Mouse (Mus musculus): ENCODE results near the gene Mag.

DNA sequence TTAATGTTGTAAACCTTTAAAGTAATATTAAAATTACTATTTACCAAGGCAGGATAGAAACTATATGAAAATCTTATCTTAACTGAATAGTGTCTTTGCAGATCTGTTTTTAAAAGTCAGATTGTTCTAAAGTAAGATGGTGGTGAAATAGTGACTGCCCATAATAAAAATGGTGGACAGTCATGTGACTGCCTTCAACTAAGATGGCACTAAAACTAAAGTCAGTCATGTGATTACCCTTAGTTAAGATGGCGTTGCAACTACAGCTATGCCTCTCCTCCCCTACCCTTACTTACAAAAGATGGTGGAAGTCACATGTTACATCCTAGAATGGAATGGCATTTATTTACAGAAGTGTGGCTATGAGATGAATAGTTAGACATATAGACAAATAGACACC, 63.3 kb downstream of the Mag start:
- TF ChIP-seq GATA1 (IDR thresholded peaks at IDR 0.05; ENCODE audit: borderline replicate concordance, low read length): no peak
- TF ChIP-seq FLI1 (IDR thresholded peaks at IDR 0.05; ENCODE audit: low read length): no peak

Data from megakaryocyte, embryonic 14.5 days (primary cell).